Mouse (Mus musculus) kidney, postnatal 4 days (tissue): ENCODE data around the gene Cuedc1.

Experiments used
- DNase-seq, 2 experiments: peaks; one replicate each; pipeline ENCODE4 v3.0.0; 2021; ENCODE audit warnings: mixed read lengths in 2 of 2

The Cuedc1 gene

DNA sequence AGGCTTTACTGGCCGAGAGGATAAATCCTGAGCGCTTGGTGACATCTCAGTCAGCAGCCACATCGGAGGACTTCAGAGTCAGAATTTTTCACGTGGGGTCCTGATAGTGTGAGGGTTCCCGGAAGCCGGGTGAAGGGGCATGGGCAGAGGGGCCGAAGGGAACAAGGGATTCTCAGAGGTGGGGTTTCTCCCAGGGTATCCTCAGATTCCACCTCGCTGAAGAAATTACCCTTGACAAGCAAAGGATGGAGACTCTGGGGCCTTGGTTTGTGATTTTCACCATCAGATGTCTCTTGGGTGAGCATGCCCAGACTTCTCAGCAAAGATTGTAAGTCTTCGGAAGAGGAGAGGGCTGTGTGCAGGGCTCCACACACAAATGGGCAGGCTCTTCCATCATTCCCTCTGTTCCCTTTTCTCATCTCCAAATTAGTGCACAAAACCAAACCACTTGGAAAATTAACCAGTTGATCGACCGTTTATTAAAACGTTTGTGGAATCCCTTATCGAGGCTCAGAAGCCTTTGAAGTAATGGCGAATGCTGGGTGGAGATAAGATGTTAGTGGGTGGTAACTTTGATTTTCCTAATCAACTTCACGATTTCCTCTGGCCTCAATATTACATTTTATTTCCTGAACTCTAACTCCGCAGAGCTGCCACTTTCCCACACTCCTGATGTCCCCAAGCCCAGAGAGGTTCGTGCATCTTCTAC, at the start of gene Cuedc1:
Cuedc1 (plus strand) TSS at position 38 of the 709 bp plus-strand sequence.
- no peak for DNase-seq

DNA sequence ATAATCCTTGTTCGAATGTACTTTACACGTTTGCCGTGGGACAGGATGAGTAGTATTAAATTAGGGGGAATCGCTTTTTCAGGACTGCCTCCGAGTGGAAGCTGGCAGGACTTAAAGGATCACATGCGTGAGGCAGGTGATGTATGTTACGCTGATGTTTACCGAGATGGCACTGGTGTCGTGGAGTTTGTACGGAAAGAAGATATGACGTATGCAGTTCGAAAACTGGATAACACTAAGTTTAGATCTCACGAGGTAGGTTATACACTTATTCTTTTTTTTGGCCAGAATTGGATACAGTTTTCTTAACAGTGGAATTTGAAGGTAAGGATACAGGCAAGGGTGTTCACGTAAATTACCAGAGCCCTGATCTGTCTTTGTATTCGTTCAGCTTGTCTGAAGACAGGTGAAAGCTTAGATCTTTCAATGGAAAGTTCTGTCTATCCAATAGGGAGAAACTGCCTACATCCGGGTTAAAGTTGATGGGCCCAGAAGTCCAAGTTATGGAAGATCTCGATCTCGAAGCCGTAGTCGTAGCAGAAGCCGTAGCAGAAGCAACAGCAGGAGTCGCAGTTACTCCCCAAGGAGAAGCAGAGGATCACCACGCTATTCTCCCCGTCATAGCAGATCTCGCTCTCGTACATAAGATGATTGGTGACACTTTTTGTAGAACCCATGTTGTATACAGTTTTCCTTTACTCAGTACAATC, 48.7 kb upstream of the Cuedc1 start:
- DNase-seq: no peak

DNA sequence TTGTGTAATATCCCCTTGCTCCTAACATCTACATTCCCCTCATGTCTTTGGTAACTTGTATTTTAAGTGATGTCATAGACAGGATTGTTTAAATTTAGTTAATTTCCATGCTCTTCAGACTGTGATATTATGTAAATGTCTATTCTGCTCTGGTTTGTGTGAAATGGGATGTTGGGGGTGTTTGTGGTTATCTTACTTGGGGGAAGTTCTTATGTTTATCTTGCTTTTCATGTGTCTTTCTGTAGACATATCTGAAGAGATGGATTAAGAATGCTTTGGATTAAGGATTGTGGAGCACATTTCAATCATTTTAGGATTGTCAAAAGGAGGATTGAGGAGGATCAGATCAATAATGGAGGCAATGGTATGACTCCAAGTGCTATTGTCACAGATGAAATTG, 48.1 kb upstream of the Cuedc1 start:
- DNase-seq: no peak

DNA sequence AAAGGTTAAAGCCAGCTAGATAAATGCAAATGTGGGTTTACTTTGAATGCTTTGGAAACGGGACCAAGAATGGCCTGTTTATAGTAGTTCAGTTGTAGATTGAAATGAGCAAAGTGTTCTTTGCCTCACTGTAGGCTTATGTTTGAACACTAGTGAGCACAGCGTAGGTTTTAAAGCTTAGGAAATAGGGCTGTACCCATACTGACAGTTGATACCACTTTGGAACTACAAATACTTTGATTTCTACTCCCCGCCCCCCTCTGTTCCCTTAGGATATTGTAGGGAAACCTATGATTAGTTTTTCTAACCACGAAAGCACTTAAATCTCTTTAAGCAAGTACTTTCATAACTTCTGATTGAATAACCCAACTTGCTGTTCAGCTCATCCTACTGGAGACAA, 45.2 kb upstream of the Cuedc1 start:
- DNase-seq: no peak

DNA sequence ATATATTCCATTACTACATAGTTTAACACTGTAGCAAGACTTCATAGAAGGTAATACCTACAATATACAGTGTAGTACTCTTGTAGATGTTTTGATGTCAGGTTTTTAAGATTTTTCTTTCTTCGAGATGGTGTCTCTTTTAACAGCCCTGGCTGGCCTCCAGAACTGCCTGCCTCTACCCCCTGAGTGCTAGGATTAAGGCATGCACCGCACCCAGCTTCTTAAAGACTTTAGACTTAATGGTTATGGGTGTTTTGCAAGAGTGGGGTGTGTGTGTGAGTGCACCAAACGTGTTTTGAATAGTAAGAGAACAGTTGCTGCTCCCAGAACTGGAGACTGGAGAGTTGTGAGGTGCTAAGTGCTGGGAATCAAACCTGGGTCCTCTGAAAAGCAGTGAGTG, 44.0 kb upstream of the Cuedc1 start:
- no peak for DNase-seq

DNA sequence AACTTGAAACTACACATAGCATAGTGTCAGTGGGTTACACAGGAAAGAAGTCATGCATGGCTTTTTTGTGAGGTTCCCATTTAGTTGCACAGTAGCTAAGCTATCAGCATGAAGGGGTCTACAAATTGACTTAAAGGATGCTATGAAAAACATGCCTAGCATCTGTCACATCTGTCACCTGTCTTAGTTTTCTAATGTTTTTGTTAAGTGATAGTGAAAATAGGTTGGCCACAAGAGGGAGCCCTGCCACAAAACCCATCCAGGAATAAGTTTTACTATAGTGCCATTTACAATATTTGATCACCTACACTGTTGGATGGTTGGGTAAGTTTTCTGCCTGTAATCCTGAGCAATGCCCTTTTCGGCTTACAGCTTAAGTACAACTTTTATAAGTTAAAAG, 43.3 kb upstream of the Cuedc1 start:
- DNase-seq: peak; percentile 67 to 72

DNA sequence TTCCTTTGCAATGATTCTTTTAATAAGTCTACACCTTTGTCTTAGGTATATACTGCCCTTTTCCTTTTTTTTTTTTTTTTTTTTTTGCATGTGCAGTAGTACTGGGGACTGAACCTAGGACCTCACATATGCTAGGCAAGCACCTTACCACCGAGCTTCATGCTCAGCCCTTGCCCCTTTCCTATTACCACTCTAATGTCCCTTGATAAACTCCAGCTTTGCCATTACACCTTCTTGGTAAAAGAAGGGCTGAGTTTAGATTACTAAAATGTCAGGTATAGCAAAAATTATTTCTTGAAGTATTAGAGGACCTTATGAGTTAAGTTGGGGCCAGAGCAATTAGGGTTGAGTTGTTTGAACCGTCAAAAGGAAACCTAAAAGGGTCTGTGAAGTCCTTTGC, 42.1 kb upstream of the Cuedc1 start:
- DNase-seq: no peak

DNA sequence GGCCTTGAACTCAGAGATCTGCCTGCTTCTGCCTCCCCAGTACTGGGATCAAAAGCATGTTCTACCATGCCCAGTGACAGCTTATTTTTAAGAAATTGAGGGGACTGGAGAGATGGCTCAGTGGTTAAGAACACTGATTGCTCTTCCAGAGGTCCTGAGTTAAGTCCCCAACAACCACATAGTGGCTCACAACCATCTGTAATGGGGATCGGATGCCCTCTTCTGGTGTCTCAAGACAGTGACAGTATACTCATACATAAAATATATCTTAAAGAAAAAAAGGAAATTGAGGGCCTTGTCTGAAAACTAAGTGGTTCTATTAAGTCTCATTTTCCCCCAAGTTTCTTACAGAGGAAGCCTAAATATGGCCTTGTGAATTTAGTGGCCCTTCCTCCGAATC, 40.1 kb upstream of the Cuedc1 start:
- DNase-seq: no peak

DNA sequence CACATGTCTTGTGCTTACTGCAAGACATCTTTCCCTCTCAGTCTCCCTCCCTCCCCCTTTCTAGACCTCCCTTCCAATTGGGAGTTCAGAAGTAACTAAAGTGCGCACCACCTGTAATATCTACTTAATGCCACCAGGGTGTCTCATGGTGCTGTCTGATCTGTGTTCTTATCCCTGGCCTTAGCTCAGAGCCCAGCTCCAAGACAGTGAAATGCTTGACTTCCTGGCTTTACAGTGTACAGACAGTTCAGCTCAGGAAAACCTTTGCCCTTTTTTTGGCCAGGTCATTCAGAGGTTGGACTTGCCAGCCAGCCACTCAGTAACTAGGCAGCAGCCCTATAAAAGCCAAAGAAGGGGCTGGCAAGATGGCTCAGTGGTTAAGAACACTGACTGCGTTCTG, 38.7 kb upstream of the Cuedc1 start:
- peak; percentile 43 to 64 for DNase-seq

DNA sequence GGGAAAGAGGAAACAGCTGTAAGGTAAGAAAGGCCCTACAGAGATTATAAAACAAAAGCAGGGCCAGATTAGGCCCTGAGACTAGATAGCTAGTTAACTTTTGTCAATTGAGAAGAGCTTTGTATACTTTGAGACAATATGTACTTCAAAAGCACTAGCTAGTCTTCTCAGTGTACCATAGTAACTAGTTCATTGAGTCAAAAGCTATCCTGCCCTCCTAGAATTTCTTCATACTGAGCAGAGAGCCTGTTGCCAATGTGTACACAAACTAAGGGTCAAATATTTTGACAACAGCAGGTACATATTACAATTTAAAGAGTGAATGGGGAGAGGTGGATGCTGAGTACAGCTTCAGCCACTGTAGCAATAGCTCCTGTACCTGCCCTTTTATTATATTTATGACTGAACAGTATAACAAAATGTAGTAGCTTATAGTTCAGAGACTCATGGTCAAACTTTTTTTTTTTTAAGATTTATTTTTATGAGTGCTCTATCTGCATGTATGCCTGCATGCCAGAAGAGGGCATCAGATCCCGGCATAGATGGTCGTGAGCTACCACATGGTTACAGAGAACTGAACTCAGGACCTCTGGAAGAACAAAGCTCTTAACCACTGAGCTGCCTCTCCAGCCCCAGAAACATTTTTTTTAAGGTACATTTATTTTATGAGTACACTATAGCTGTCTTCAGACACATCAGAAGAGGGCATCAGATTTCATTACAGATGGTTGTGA, 35.8 kb upstream of the Cuedc1 start:
- DNase-seq: no peak

DNA sequence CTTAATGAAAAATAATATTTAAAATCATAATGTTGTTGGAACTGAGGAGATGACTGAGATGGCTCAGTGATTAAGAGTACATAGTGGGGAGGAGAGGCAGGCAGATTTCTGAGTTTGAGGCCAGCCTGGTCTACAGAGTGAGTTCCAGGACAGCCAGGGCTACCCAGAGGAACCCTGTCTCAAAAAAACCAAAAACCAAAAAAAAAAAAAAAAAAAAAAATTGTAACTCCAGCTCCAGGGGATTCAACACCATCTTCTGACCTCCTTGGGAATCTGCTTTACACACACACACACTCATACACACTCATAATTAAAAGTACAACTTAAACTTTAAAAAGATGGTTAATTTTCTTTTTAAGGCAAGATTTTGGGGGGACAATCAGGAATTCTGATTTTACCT, 32.1 kb upstream of the Cuedc1 start:
- DNase-seq: no peak

DNA sequence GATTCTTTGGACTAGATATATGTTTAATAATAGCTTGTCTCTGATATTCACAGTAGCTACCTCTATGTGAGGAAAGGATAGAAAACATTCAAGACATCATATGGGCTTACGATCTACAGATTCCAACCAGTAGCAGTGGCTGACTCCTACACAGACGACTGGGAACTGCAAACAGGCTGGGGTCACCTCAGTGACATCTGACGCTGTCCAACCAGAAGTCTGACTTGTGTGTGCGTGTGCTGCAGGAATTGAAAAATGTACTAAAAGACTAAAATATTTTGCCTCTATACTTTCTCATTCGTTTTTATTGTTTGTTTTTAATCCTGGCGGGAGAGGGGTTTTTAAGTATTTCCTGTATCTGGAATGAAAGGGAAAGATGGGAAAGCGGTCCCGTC, 30.7 kb upstream of the Cuedc1 start:
- peak; percentile 41 to 62 for DNase-seq

DNA sequence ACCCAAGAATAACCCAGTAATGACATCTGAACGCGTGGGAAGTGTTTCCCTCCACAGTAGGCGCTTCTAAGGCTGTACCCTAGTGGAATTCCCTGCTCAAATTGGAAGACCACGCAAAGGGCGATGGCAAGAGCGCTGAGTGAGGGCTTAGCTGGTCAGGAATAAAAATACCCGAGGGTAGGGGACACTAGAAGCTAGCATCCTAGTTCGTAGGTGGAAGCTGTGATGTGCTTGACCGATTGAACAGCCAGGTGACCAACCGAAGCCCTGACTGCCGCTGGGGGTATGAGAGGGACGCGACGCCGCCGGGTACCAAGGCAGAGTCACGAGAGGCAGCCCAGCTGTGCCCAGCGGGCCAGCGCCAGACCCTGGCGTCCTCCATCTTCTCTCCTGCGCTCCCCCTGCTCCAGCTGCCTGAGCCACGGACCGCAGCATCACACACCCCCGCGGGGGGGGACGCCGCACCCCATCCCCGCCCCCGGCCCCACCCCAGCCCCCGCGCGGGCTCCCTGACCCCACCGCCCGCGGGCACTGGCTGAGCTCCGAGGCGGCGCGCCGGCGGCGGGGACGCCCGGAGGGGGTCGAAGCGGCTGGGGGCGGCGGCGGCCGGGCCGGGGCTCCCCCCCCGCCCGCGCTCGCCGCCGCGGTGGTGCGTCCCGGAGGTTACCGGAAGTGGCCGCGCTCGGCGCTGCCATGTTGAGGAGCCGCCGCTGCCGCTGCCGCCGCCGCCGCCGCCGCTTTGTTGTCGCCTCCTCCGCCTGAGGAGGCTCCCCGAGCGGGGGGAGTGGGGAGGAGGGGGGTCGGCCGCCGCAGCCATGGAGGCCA, 30.1 kb upstream of the Cuedc1 start, which contains the start of gene Vezf1:
Vezf1 (plus strand) TSS at position 694 of the 825 bp plus-strand sequence.
- DNase-seq: peak; percentile 85 to 91

DNA sequence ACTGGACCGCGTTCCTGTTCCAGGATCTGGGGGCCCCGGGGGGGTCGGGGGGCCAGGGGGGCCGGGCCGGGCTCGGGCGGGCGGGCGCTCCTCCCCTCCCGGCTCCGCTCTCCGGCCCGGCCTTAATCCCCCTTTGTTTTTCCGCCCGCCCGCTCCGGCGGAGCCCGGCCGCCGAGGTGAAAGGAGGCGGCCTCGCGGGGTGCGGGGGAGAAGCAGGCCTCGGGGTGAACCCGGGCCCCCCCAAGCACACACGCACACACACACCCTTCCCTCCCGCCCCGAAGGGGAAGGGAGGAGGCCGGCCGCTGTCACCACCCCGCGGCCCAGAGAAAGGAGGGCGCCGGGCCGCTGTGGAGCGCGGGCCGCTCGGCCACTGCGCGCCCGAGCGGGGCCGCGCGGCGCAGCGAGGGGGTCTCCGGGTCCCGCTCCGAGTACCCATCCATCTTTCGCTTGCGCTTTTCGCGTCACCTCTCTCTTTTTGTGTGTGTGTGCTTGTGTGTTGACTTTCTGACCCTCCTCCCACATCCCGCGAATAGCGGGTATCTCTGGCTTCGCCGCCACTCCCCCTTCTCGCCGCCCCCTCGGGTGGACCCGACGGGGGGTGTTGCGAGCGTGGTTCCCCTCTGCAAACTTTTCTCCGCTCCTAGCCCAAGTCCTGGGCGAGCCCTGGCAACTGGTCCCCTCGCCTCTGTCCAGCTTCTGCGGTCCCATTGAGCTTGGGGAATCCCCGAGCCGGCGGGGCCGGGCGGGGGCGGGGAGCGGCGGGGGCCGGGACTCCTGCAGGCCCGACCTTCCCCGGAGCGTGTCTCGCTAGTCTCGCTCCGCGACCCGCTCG, 29.2 kb upstream of the Cuedc1 start:
- peak; percentile 73 to 84 for DNase-seq

DNA sequence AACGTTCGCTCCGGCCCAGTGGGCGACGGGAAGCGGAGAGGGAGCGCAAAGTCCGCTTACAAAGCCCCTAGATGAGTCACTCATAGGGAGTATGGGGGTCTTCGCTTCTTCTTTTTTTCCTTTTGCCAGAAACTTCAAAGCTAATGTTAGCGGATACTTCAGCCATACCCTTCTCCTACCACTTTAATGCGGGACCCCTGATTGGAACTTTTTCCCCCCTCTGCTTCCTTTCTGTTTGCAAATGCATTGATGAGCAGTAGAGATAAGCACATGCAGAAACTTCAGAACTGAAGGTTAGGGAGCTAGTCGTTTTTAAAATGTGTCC, 28.6 kb upstream of the Cuedc1 start:
- DNase-seq: no peak

DNA sequence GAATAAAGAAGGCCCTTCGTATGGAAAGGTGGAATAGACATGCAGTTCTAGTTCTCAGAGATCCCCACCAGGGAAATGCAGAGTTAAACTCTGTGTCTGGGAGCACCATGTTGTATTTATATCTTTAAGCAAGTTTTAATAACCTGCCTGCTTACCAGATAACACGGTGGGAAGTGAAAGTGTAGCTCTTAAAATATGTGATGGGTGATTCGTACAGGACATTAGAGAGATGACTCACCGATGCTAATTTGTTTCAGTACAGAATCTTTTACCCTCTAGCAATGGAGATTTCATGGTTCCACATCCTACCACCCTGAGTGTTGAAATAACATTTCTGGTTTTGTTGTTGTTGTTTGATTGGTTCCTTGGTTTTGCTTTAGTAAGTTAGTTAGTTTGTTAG, 27.5 kb upstream of the Cuedc1 start:
- no peak for DNase-seq

DNA sequence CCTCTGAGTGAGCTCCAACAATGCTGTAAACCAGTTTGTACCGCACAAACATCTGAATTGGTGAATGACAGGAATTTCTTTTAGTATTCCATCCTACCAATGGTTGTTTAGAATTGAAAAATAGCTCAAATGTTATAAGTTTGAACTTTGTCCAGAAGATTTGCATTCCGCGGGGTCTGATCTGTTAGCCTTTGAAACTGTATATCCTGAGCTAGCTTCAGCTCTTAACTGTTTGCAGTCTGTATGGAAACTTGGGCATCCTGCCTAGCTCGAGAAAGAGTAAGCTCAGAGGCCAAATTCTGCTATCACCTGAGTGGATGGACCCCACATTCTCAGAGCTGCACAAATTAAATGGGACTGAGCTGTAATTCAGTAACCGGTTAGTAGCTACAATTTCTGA, 26.7 kb upstream of the Cuedc1 start:
- no peak for DNase-seq

DNA sequence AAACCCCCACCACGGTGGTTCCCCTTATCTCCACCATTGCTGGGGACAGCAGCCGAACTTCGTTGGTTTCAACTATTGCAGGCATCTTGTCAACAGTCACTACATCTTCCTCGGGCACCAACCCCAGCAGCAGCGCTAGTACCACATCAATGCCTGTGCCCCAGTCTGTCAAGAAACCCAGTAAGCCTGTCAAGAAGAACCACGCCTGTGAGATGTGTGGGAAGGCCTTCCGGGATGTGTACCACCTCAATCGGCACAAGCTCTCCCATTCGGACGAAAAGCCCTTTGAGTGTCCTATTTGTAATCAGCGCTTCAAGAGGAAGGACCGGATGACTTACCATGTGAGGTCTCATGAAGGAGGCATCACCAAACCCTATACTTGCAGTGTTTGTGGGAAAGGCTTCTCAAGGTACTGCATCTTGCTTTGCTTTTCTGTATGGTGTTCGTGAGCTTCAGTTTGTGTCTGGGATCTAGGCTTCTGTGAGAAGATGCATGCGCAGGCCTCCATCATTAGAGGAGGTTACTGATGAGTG, 24.4 kb upstream of the Cuedc1 start:
- no peak for DNase-seq

DNA sequence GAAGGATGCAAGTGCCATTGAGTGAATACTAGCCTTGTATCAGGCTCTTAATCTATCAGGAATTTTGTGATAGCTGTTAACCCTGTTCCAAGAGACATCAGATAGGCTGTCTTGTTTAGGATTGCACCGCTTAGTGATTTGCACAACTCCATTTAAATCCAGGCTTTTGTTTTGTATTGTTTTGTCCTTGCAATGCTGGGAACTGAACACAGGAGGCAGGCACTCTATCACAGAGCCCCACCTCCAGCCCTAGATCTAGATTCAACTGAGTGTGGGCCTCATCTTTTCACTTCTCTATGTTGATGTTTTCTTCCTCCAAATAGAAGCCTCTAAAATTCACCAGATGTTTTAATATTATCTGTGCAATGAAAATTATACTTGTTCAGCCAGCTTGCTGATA, 22.2 kb upstream of the Cuedc1 start:
- DNase-seq: no peak

DNA sequence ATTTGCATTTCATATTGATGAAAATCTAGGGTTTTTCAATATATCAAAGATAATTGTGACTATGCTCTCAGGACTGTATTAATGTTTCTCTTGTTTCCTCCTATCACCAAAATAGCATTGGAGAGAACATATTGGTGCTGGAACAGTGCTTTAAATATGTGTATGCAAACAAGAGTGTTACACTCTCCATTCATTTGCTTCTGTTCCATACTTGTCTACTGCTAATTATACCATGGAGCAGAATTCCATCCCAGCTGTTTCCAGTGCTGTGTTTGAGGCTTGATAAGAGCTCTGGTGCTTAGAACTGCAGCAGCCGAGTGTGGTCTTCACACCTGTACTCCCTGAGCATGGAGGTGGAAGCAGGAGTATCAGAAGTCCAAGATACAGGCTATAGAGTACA, 21.5 kb upstream of the Cuedc1 start:
- no peak for DNase-seq

DNA sequence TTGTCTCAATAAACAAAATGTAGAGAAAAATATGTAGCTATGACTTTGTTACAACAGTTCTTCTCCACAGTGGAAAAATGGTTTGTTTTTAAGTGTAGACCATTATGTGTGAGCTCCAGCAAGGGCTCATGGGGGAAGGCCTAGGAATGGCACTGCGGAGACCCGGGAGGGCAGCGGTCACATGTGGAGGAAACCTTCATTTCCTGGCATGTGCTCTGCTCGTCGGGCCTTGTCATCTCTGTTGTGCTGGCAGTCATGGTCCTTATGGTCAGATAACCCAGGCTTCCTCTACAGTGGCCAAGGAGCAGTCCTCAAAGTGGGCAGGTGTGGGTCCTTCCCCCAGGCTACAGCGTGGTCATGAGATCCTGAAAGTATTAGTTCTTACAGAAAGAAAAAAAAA, 14.2 kb upstream of the Cuedc1 start:
- no peak for DNase-seq
